8 mouse cellular contexts compared by ENCODE assay signal in genomic region chr14:20067293-20068074, GRCm38 (mm10).
DNase-seq lines count a peak whose midpoint lies in the region; ATAC-seq lines count a peak whose summit lies in the region.

No protein-coding gene starts in this region.

- H3K36me3 ChIP-seq in hindbrain, embryonic 13.5 days, result no peaks in the 10 kb centered on the region

- ATAC-seq in hindbrain, embryonic 13.5 days (ENCODE audit: low FRiP score), result peak; percentile 63

- peaks cover 4% of the 10 kb centered on the region; the same call in 1 of the 2 replicates for H3K4me1 ChIP-seq in hindbrain, embryonic 13.5 days (replicated peaks)

- no peak overlapping the region for H3K4me3 ChIP-seq in hindbrain, embryonic 13.5 days

- DNase-seq in NIH3T3 (ENCODE audit: low read depth), result peak; percentile 86
- peak; percentile 79 to 81 for DNase-seq in cerebellum, adult 18-20 months
- DNase-seq in forelimb bud, embryonic 11.5 days (ENCODE audit: low read depth, low spot score), result peak; percentile 86
- DNase-seq in layer of hippocampus, postnatal 10 days (ENCODE audit: low spot score in 2 of 2), result peak; percentile 74 to 82
- peak; percentile 75 for DNase-seq in lung, postnatal 14 days
- DNase-seq in right cerebral cortex, adult 18-20 months, result peak; percentile 70
- peak; percentile 47 to 62 for DNase-seq in urinary bladder, postnatal 36 days (ENCODE audit: low spot score in 2 of 2)

- no peak overlapping the region for H3K4me2 ChIP-seq in hindbrain, embryonic 13.5 days

- H3K9me3 ChIP-seq in hindbrain, embryonic 13.5 days, result no peaks in the 10 kb centered on the region

- no peaks in the 10 kb centered on the region for H3K27me3 ChIP-seq in hindbrain, embryonic 13.5 days

- WGBS in hindbrain, embryonic 13.5 days, result 47% methylated on average over 18 of the region's 18 CpGs

- no peak overlapping the region for H3K27ac ChIP-seq in hindbrain, embryonic 13.5 days

- H3K9ac ChIP-seq in hindbrain, embryonic 13.5 days, result peak overlapping the region; percentile 35; the same call in 1 of the 2 replicates
